Mouse (Mus musculus) megakaryocyte, embryonic 14.5 days (primary cell): Measurements from ENCODE around the gene Cstad.

Experiments
- FLI1 ChIP-seq: IDR thresholded peaks from 2 replicates; pipeline ENCODE4 v1.6.1; 2012; ENCODE audit warnings: low read length, inconsistent platforms, mixed read lengths
- GATA1 ChIP-seq: IDR thresholded peaks from 3 replicates; pipeline ENCODE4 v1.6.1; 2012; ENCODE audit warnings: mixed read lengths, low read length, inconsistent platforms, borderline replicate concordance

DNA sequence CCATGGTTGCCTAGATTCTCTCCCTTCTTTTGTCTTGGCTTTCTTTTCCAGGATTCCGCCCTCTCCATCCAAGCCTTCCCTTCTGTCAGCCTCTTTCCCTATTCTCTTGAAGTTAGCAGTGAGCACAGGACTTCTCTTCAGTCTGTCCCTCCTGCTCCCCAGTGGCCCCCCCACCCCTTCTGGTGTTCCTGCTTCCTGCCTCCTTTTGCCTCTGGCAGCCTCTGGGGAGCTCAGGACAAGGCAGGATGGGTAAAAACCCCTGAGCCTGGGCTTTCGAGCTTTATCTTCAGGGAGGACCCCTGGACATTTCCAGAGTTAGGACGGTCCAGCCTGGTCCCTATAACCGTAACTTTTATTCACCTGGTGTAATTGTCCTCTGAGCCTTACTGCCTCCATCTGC, 58.2 kb downstream of the Cstad start:
- TF ChIP-seq GATA1 (no peak), FLI1 (no peak)
